Mouse (Mus musculus) myocyte (in vitro differentiated cells): ENCODE results near the gene Rangrf. TPM values are rescaled to one million over a fixed set of nuclear protein-coding genes. Genes with fewer than 3 reads are reported as not detected.
"Not testable (repeated sequence)": the region's sequence is repeated elsewhere in the genome, so short reads cannot be mapped to it uniquely, and the experiment has no call there.

Experiments
- H3K27me3 ChIP-seq: one replicate; pipeline ENCODE4 v1.6.1; 2011; ENCODE audit not compliant: control insufficient read depth, insufficient read depth, insufficient read length
- H3K36me3 ChIP-seq: one replicate; pipeline ENCODE4 v1.6.1; 2011; ENCODE audit not compliant: control insufficient read depth, insufficient read depth
- H3K4me2 ChIP-seq: one replicate; pipeline ENCODE4 v1.6.1; 2011; ENCODE audit warnings: low read depth, control low read depth
- H3K4me3 ChIP-seq: one replicate; pipeline ENCODE4 v1.5.1; 2011; ENCODE audit warnings: mild to moderate bottlenecking, control low read depth, moderate library complexity
- H3K79me2 ChIP-seq: one replicate; pipeline ENCODE4 v1.6.1; 2011; ENCODE audit not compliant: control insufficient read depth, insufficient read depth
- H3ac ChIP-seq: one replicate; pipeline ENCODE4 v1.6.1; 2011; ENCODE audit not compliant: control insufficient read depth, insufficient read length
- CEBPB ChIP-seq: IDR thresholded peaks from 2 replicates; pipeline ENCODE4 v1.6.1; 2011; ENCODE audit warnings: mild to moderate bottlenecking, moderate library complexity; ENCODE audit not compliant: poor library complexity, insufficient read depth, severe bottlenecking
- E2F4 ChIP-seq: IDR thresholded peaks from one replicate; pipeline ENCODE4 v1.6.1; 2011; ENCODE audit warnings: mild to moderate bottlenecking, control low read depth, moderate library complexity; ENCODE audit not compliant: insufficient read depth
- MAX ChIP-seq: IDR thresholded peaks from one replicate; pipeline ENCODE4 v1.6.1; 2011; ENCODE audit warnings: low read depth, mild to moderate bottlenecking, control low read depth
- MYOD1 ChIP-seq, 3 experiments: IDR thresholded peaks; one replicate each; pipeline ENCODE4 v1.6.1; 2011; ENCODE audit warnings: control low read depth in 2 of 3, low read depth in 2 of 3, mild to moderate bottlenecking in 2 of 3, moderate library complexity in 1 of 3; ENCODE audit not compliant: insufficient read length in 2 of 3, control insufficient read depth in 1 of 3
- MYOG ChIP-seq, 3 experiments: IDR thresholded peaks; one replicate each; pipeline ENCODE4 v1.6.1; 2011; ENCODE audit warnings: control low read depth in 2 of 3, low read depth in 2 of 3, mild to moderate bottlenecking in 2 of 3; ENCODE audit not compliant: insufficient read length in 2 of 3, control insufficient read depth in 1 of 3, insufficient read depth in 1 of 3
- POLR2A ChIP-seq: IDR thresholded peaks from one replicate; pipeline ENCODE4 v1.6.1; 2011; ENCODE audit warnings: low read depth, mild to moderate bottlenecking, control low read depth, moderate library complexity; ENCODE audit not compliant: insufficient read length
- POLR2AphosphoS2 ChIP-seq: IDR thresholded peaks from one replicate; pipeline ENCODE4 v1.6.1; 2011; ENCODE audit warnings: low read depth, control low read depth; ENCODE audit not compliant: insufficient read length
- REST ChIP-seq: IDR thresholded peaks from one replicate; pipeline ENCODE4 v1.6.1; 2011; ENCODE audit warnings: mild to moderate bottlenecking, control low read depth, moderate library complexity; ENCODE audit not compliant: insufficient read depth, insufficient read length
- SRF ChIP-seq: IDR thresholded peaks from one replicate; pipeline ENCODE4 v1.6.1; 2011; ENCODE audit warnings: low read depth; ENCODE audit not compliant: control insufficient read depth, insufficient read length
- TCF12 ChIP-seq: IDR thresholded peaks from one replicate; pipeline ENCODE4 v1.6.1; 2011; ENCODE audit warnings: mild to moderate bottlenecking, control low read depth; ENCODE audit not compliant: poor library complexity, insufficient read depth, severe bottlenecking
- TCF3 ChIP-seq: IDR thresholded peaks from one replicate; pipeline ENCODE4 v1.6.1; 2011; ENCODE audit warnings: low read depth, control low read depth; ENCODE audit not compliant: insufficient read length
- USF1 ChIP-seq: IDR thresholded peaks from one replicate; pipeline ENCODE4 v1.6.1; 2011; ENCODE audit warnings: low read depth, mild to moderate bottlenecking, control low read depth, moderate library complexity
- polyA plus RNA-seq: library from polyadenylated mRNA; unstranded; fragments of >200 nt; fragmentation: generic; extraction: Trizol; gene quantifications from one replicate; pipeline ENCODE4 v1.2.1, GENCODE M21; 2012; ENCODE audit warnings: missing spikeins

Gene Rangrf
- polyA plus RNA-seq, 1 experiment: 56.4 TPM

- TF ChIP-seq SRF (no peak), CEBPB (no peak), POLR2A (peak; percentile 76), MYOD1 (IDR thresholded peaks at IDR 0.05; ENCODE audit: control insufficient read depth in 1 of 3, insufficient read length in 2 of 3, low read depth in 2 of 3) (no peak), TCF3 (no peak), USF1 (no peak), REST (no peak), MYOG (IDR thresholded peaks at IDR 0.05; ENCODE audit: control insufficient read depth in 1 of 3, insufficient read depth in 1 of 3, insufficient read length in 2 of 3, low read depth in 2 of 3) (no peak), MAX (no peak), E2F4 (no peak), TCF12 (no peak), POLR2AphosphoS2 (peak; percentile 80)
- H3K79me2 ChIP-seq: peaks cover 23% of the 10 kb centered on the region
- H3K4me2 ChIP-seq: peak overlapping the region; percentile 93
Measured at GRCm38 (mm10) chr11:69012071-69012601, 37.2 kb upstream of the Rangrf start.

GRCm38 (mm10) chr11:69011445-69011844, 36.5 kb upstream of the Rangrf start:
- H3K4me2 ChIP-seq: peak overlapping the region; percentile 93
- not testable (repeated sequence) for H3ac ChIP-seq

More at GRCm38 (mm10) chr11:69012071-69012601, 37.2 kb upstream of the Rangrf start:
- Histone ChIP-seq H3K36me3 (no peaks in the 10 kb centered on the region), H3K4me3 (peak overlapping the region; percentile 38), H3K27me3 (no peaks in the 10 kb centered on the region), H3ac (no peak overlapping the region)

GRCm38 (mm10) chr11:69010400-69011323, 35.7 kb upstream of the Rangrf start:
- peaks cover 26% of the 10 kb centered on the region for H3K79me2 ChIP-seq
- no peak overlapping the region for H3K4me2 ChIP-seq
- TF ChIP-seq TCF12 (no peak), POLR2AphosphoS2 (no peak), REST (no peak), TCF3 (no peak), MAX (no peak), USF1 (no peak), MYOG (IDR thresholded peaks at IDR 0.05; ENCODE audit: control insufficient read depth in 1 of 3, insufficient read depth in 1 of 3, insufficient read length in 2 of 3, low read depth in 2 of 3) (no peak), E2F4 (no peak), SRF (no peak), CEBPB (no peak), POLR2A (no peak), MYOD1 (IDR thresholded peaks at IDR 0.05; ENCODE audit: control insufficient read depth in 1 of 3, insufficient read length in 2 of 3, low read depth in 2 of 3) (no peak)
- no peaks in the 10 kb centered on the region for H3K36me3 ChIP-seq
- no peaks in the 10 kb centered on the region for H3K27me3 ChIP-seq
- peak overlapping the region; percentile 38 for H3K4me3 ChIP-seq
- H3ac ChIP-seq: no peak overlapping the region

More at GRCm38 (mm10) chr11:69011445-69011844, 36.5 kb upstream of the Rangrf start:
- not testable (repeated sequence) for H3K27me3 ChIP-seq, H3K36me3 ChIP-seq
- Histone ChIP-seq H3K79me2 (peaks cover 23% of the 10 kb centered on the region), H3K4me3 (peak overlapping the region; percentile 38)

- Histone ChIP-seq H3K36me3 (no peaks in the 10 kb centered on the region), H3ac (no peak overlapping the region), H3K4me3 (no peak overlapping the region), H3K79me2 (peaks cover 30% of the 10 kb centered on the region), H3K4me2 (no peak overlapping the region), H3K27me3 (no peaks in the 10 kb centered on the region)
- no peak for TF ChIP-seq REST
- TF ChIP-seq POLR2AphosphoS2: no peak
- no peak for TF ChIP-seq CEBPB
- no peak for TF ChIP-seq E2F4
- no peak for TF ChIP-seq MYOG (IDR thresholded peaks at IDR 0.05; ENCODE audit: control insufficient read depth in 1 of 3, insufficient read depth in 1 of 3, insufficient read length in 2 of 3, low read depth in 2 of 3)
- TF ChIP-seq POLR2A: no peak
- no peak for TF ChIP-seq USF1
- no peak for TF ChIP-seq MAX
- TF ChIP-seq TCF3: no peak
- TF ChIP-seq SRF: no peak
- no peak for TF ChIP-seq MYOD1 (IDR thresholded peaks at IDR 0.05; ENCODE audit: control insufficient read depth in 1 of 3, insufficient read length in 2 of 3, low read depth in 2 of 3)
- TF ChIP-seq TCF12: no peak
Measured at GRCm38 (mm10) chr11:69009508-69009907, 34.5 kb upstream of the Rangrf start.
